Mouse (Mus musculus): Measurements from ENCODE around the gene 4930402H24Rik. TPM values are rescaled to one million over a fixed set of nuclear protein-coding genes. Genes with fewer than 3 reads are reported as not detected.

The 4930402H24Rik gene
- polyA plus RNA-seq, 1 experiment: 12.1 TPM

DNA sequence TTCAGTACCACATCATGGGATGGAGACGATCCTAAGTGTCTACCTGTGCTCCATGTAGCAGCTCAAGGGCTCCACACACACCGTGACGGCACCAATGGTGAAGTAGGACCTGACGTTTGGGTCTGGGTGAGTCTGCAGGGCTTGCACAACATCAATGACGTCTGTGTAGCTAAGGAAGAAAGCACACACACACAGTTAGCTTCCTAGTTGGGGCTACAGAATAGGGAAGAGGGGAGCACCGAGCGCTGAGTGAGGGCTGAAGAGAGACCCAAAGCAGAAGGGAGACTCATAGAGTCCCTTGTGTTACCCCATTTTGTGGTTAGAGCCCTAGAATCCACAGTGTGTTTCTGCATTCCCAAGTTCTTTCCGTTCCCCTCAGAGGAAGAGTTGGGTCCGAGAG lies 175.5 kb downstream of the 4930402H24Rik start:
- Histone ChIP-seq H3K4me1 (ENCODE audit: control insufficient read depth, insufficient read depth, insufficient read length) (no peaks in the 10 kb centered on the region), H3K27me3 (ENCODE audit: control insufficient read depth, insufficient read depth, low read length) (no peaks in the 10 kb centered on the region), H3K4me3 (ENCODE audit: extremely low read depth, insufficient read depth, insufficient read length) (no peak overlapping the region), H3K27ac (ENCODE audit: insufficient read depth, low read length) (no peak overlapping the region), H3K36me3 (ENCODE audit: control insufficient read depth, insufficient read depth, low read length) (peaks cover 13% of the 10 kb centered on the region)
- WGBS: 86% methylated on average over 9 of the region's 9 CpGs
- TF ChIP-seq POLR2A (IDR thresholded peaks at IDR 0.05; ENCODE audit: low read depth, low read length): no peak
- TF ChIP-seq CTCF (IDR thresholded peaks at IDR 0.05; ENCODE audit: extremely low read depth, insufficient read depth, insufficient read length, insufficient replicate concordance): no peak
- DNase-seq (ENCODE audit: low read depth in 1 of 2, low spot score in 2 of 2): no peak

- H3K36me3 ChIP-seq (ENCODE audit: control insufficient read depth, insufficient read depth, low read length): peaks cover 13% of the 10 kb centered on the region
- WGBS: 99% methylated on average over 2 of the region's 2 CpGs
- no peaks in the 10 kb centered on the region for H3K4me1 ChIP-seq (ENCODE audit: control insufficient read depth, insufficient read depth, insufficient read length)
- no peak overlapping the region for H3K4me3 ChIP-seq (ENCODE audit: extremely low read depth, insufficient read depth, insufficient read length)
- no peaks in the 10 kb centered on the region for H3K27me3 ChIP-seq (ENCODE audit: control insufficient read depth, insufficient read depth, low read length)
- DNase-seq (ENCODE audit: low read depth in 1 of 2, low spot score in 2 of 2): no peak
- no peak overlapping the region for H3K27ac ChIP-seq (ENCODE audit: insufficient read depth, low read length)
- TF ChIP-seq CTCF (IDR thresholded peaks at IDR 0.05; ENCODE audit: extremely low read depth, insufficient read depth, insufficient read length, insufficient replicate concordance): no peak
- TF ChIP-seq POLR2A (IDR thresholded peaks at IDR 0.05; ENCODE audit: low read depth, low read length): no peak
Measured at GRCm38 (mm10) chr2:130728906-130729585, 177.2 kb downstream of the 4930402H24Rik start.

DNA sequence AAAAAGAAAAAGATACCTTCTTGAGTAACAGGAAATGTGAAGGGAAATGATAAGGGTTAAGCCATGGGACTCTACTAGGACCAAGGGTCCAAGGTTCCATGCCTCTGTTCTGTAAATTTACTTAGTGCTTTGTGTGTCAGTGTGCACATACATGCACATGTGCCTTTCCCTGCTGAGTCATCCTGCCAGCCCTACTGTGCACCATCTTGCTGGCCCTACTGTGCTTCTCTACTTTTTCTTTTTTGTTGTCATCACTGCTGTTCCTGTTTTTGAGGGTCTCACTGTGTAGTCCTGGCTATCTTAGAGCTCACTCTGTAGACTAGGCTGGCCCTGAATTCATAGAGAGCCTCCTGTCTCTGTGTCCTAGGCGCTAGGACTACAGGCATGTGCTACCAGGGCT lies 178.5 kb downstream of the 4930402H24Rik start:
- no peaks in the 10 kb centered on the region for H3K4me1 ChIP-seq (ENCODE audit: control insufficient read depth, insufficient read depth, insufficient read length)
- H3K27me3 ChIP-seq (ENCODE audit: control insufficient read depth, insufficient read depth, low read length): no peaks in the 10 kb centered on the region
- peaks cover 14% of the 10 kb centered on the region for H3K36me3 ChIP-seq (ENCODE audit: control insufficient read depth, insufficient read depth, low read length)
- 86% methylated on average over 1 of the region's 1 CpGs for WGBS
- TF ChIP-seq CTCF (IDR thresholded peaks at IDR 0.05; ENCODE audit: extremely low read depth, insufficient read depth, insufficient read length, insufficient replicate concordance) (no peak), POLR2A (IDR thresholded peaks at IDR 0.05; ENCODE audit: low read depth, low read length) (no peak)
- no peak overlapping the region for H3K4me3 ChIP-seq (ENCODE audit: extremely low read depth, insufficient read depth, insufficient read length)
- no peak for DNase-seq (ENCODE audit: low read depth in 1 of 2, low spot score in 2 of 2)
- H3K27ac ChIP-seq (ENCODE audit: insufficient read depth, low read length): no peak overlapping the region

DNA sequence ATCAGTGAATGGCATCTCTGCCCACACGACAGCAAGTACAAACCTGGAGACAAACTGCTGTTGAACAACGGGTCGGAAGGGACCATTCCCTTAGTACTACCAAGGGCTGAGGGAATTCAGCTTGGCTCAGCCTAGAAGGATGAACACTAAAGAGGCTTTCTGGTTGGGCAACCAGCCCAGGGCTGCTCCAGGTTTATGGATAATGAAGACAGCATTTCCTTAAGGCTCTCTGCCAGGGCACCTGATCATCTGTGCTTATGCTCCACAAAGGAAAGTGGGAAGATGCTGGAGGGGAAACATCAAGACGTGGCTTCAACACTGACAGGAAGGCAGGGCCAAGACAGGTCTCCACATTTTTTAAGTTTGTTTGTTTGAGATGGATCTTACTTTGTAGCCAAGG lies 181.8 kb downstream of the 4930402H24Rik start:
- Histone ChIP-seq H3K36me3 (ENCODE audit: control insufficient read depth, insufficient read depth, low read length) (peaks cover 10% of the 10 kb centered on the region), H3K4me1 (ENCODE audit: control insufficient read depth, insufficient read depth, insufficient read length) (no peaks in the 10 kb centered on the region), H3K27me3 (ENCODE audit: control insufficient read depth, insufficient read depth, low read length) (no peaks in the 10 kb centered on the region), H3K4me3 (ENCODE audit: extremely low read depth, insufficient read depth, insufficient read length) (no peak overlapping the region), H3K27ac (ENCODE audit: insufficient read depth, low read length) (no peak overlapping the region)
- WGBS: 91% methylated on average over 4 of the region's 4 CpGs
- TF ChIP-seq POLR2A (IDR thresholded peaks at IDR 0.05; ENCODE audit: low read depth, low read length) (no peak), CTCF (IDR thresholded peaks at IDR 0.05; ENCODE audit: extremely low read depth, insufficient read depth, insufficient read length, insufficient replicate concordance) (no peak)
- no peak for DNase-seq (ENCODE audit: low read depth in 1 of 2, low spot score in 2 of 2)

DNA sequence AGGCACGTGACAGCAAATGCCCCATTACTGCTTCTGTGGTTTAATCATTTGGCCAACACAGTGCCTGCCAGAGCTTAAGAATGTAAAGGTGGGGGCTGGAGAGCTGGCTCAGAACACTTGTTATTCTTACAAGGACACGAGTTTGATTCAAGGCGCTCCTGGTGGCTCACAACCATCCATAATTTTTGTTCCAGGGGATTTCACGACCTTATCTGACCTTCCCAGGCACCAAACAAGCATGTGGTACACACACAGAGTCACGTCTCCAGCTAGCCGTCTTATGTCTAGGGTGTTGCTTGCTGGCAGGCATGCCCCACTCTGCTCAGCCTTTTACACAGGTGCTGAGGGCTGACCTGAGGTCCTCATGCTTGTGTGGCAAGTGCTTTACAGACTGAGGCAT lies 188.3 kb downstream of the 4930402H24Rik start:
- no peaks in the 10 kb centered on the region; the same call in 1 of the 2 replicates for H3K4me1 ChIP-seq (ENCODE audit: control insufficient read depth, insufficient read depth, insufficient read length)
- no peak for DNase-seq (ENCODE audit: low read depth in 1 of 2, low spot score in 2 of 2)
- WGBS: 85% methylated on average over 6 of the region's 6 CpGs

GRCm38 (mm10) chr2:130707057-130707456 lies 199.1 kb downstream of the 4930402H24Rik start:
- TF ChIP-seq CTCF (IDR thresholded peaks at IDR 0.05; ENCODE audit: extremely low read depth, insufficient read depth, insufficient read length, insufficient replicate concordance) (no peak), POLR2A (IDR thresholded peaks at IDR 0.05; ENCODE audit: low read depth, low read length) (no peak)
- H3K36me3 ChIP-seq (ENCODE audit: control insufficient read depth, insufficient read depth, low read length): no peaks in the 10 kb centered on the region; the same call in 1 of the 2 replicates
- no peaks in the 10 kb centered on the region for H3K27me3 ChIP-seq (ENCODE audit: control insufficient read depth, insufficient read depth, low read length)
- 12% methylated on average over 10 of the region's 10 CpGs for WGBS
- H3K4me1 ChIP-seq (ENCODE audit: control insufficient read depth, insufficient read depth, insufficient read length): no peaks in the 10 kb centered on the region
- no peak for DNase-seq (ENCODE audit: low read depth in 1 of 2, low spot score in 2 of 2)
- H3K4me3 ChIP-seq (ENCODE audit: extremely low read depth, insufficient read depth, insufficient read length): no peak overlapping the region
- no peak overlapping the region for H3K27ac ChIP-seq (ENCODE audit: insufficient read depth, low read length)

More for the DNA sequence above, 188.3 kb downstream of the 4930402H24Rik start:
- TF ChIP-seq POLR2A (IDR thresholded peaks at IDR 0.05; ENCODE audit: low read depth, low read length) (no peak), CTCF (IDR thresholded peaks at IDR 0.05; ENCODE audit: extremely low read depth, insufficient read depth, insufficient read length, insufficient replicate concordance) (no peak)
- H3K27me3 ChIP-seq (ENCODE audit: control insufficient read depth, insufficient read depth, low read length): no peaks in the 10 kb centered on the region
- H3K27ac ChIP-seq (ENCODE audit: insufficient read depth, low read length): no peak overlapping the region
- no peak overlapping the region for H3K4me3 ChIP-seq (ENCODE audit: extremely low read depth, insufficient read depth, insufficient read length)
- H3K36me3 ChIP-seq (ENCODE audit: control insufficient read depth, insufficient read depth, low read length): peaks cover 2% of the 10 kb centered on the region; the same call in 1 of the 2 replicates

DNA sequence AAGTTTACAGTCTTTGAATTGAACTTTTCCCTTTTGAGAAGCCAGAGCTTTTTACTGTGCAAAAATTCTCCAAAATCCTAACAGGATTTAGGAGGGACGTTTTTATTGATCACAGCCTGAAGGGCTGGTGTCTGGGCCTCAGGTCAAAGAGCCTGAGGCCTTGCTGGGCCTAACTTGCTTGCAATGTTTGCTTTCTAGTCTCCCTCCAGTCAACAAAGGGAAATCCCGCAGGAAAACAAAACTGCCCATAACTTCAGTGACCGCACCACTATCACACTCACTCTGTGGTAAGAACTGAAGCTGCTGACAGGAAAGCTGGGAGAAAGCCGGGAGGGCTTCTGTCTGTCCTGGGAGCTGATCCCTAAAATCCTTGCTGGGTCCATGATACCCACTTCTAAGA lies 199.6 kb downstream of the 4930402H24Rik start:
- Histone ChIP-seq H3K4me3 (ENCODE audit: extremely low read depth, insufficient read depth, insufficient read length) (no peak overlapping the region), H3K36me3 (ENCODE audit: control insufficient read depth, insufficient read depth, low read length) (no peaks in the 10 kb centered on the region; the same call in 1 of the 2 replicates), H3K27me3 (ENCODE audit: control insufficient read depth, insufficient read depth, low read length) (no peaks in the 10 kb centered on the region), H3K27ac (ENCODE audit: insufficient read depth, low read length) (no peak overlapping the region), H3K4me1 (ENCODE audit: control insufficient read depth, insufficient read depth, insufficient read length) (no peaks in the 10 kb centered on the region)
- 91% methylated on average over 4 of the region's 4 CpGs for WGBS
- DNase-seq (ENCODE audit: low read depth in 1 of 2, low spot score in 2 of 2): no peak
- no peak for TF ChIP-seq POLR2A (IDR thresholded peaks at IDR 0.05; ENCODE audit: low read depth, low read length)
- TF ChIP-seq CTCF (IDR thresholded peaks at IDR 0.05; ENCODE audit: extremely low read depth, insufficient read depth, insufficient read length, insufficient replicate concordance): no peak

All from spleen, adult 2 months (tissue).